Mouse (Mus musculus) limb, embryonic 15.5 days (tissue): ENCODE data around the gene Lor. TPM values are rescaled to one million over a fixed set of nuclear protein-coding genes. Genes with fewer than 3 reads are reported as not detected.
A peak's percentile ranks its signal among the peaks of the same experiment; 100 is the strongest.

Source experiments
- ATAC-seq: fragments of 200-750 bp; cut with Nextera tagmentation; 2 replicates; pipeline ENCODE4 v1.8.0; 2017; ENCODE audit warnings: low read depth, moderate TSS enrichment; ENCODE audit not compliant: insufficient number of reproducible peaks, low FRiP score, low TSS enrichment
- H3K27ac ChIP-seq: fragments of 300-500 bp; sonication (generic); 2 replicates; pipeline ENCODE4 v1.5.1; 2015; ENCODE audit warnings: moderate library complexity, mild to moderate bottlenecking, inconsistent platforms
- H3K27me3 ChIP-seq: fragments of 300-500 bp; sonication (generic); 2 replicates; pipeline ENCODE4 v1.6.1; 2015; ENCODE audit warnings: inconsistent platforms
- H3K36me3 ChIP-seq: fragments of 300-500 bp; sonication (generic); 2 replicates; pipeline ENCODE4 v1.6.1; 2015; ENCODE audit warnings: inconsistent platforms
- H3K4me1 ChIP-seq: fragments of 300-500 bp; sonication (generic); 2 replicates; pipeline ENCODE4 v1.6.1; 2015; ENCODE audit warnings: inconsistent platforms
- H3K4me2 ChIP-seq: fragments of 300-500 bp; sonication (generic); 2 replicates; pipeline ENCODE4 v1.6.1; 2015; ENCODE audit warnings: mild to moderate bottlenecking, inconsistent platforms
- H3K4me3 ChIP-seq: fragments of 300-500 bp; sonication (generic); 2 replicates; pipeline ENCODE4 v1.5.1; 2015; ENCODE audit warnings: mild to moderate bottlenecking, inconsistent platforms
- H3K9ac ChIP-seq: fragments of 300-500 bp; sonication (generic); 2 replicates; pipeline ENCODE4 v1.6.1; 2015; ENCODE audit warnings: inconsistent platforms
- H3K9me3 ChIP-seq: fragments of 300-500 bp; sonication (generic); 2 replicates; pipeline ENCODE4 v1.6.1; 2016; ENCODE audit warnings: inconsistent platforms
- WGBS: fragments of 180-500 bp; shearing (Covaris S2); methylation state at CpG from one replicate; pipeline ENCODE4 v1.1.7; 2015; 5-methylcytosine and 5-hydroxymethylcytosine counted together
- polyA plus RNA-seq: library from polyadenylated mRNA; unstranded; fragments of >200 nt; fragmentation: Nextera tagmentation; extraction: Ambion mirVana; gene quantifications from 2 replicates; pipeline ENCODE4 v1.2.1, GENCODE M21; 2015

Lor gene
- 295 and 337 TPM in 2 replicates for polyA plus RNA-seq

- Histone ChIP-seq H3K27ac (peak within 1 kb of the TSS; percentile 88; the same call in 1 of the 2 replicates), H3K4me1 (peaks cover 7% of the 10 kb centered on the region; the same call in 1 of the 2 replicates), H3K9ac (peak within 1 kb of the TSS; percentile 55; the same call in 1 of the 2 replicates), H3K9me3 (no peaks in the 10 kb centered on the region), H3K4me3 (peak within 1 kb of the TSS; percentile 76), H3K27me3 (peaks cover 12% of the 10 kb centered on the region), H3K4me2 (peak within 1 kb of the TSS; percentile 92), H3K36me3 (no peaks in the 10 kb centered on the region)
- ATAC-seq, result no peak
- WGBS, result 86% methylated on average over 2 of the region's 2 CpGs
Observed at GRCm38 (mm10) chr3:92083042-92083441, at the start of gene Lor. Gene Lor, minus strand, starts transcription at chr3:92083142.

- Histone ChIP-seq H3K27ac (no peak within 1 kb of the TSS), H3K4me3 (no peak within 1 kb of the TSS), H3K9ac (no peak within 1 kb of the TSS), H3K4me2 (no peak within 1 kb of the TSS), H3K27me3 (no peaks in the 10 kb centered on the region), H3K4me1 (no peaks in the 10 kb centered on the region), H3K9me3 (no peaks in the 10 kb centered on the region), H3K36me3 (no peaks in the 10 kb centered on the region)
- WGBS, result 44% methylated on average over 5 of the region's 5 CpGs
- no peak for ATAC-seq
Observed at GRCm38 (mm10) chr3:92123847-92124246, 40.9 kb upstream of the Lor start, which contains the start of gene Prr9. Gene Prr9, minus strand, starts transcription at chr3:92123947.

GRCm38 (mm10) chr3:92120902-92121301 is 38.0 kb upstream of the Lor start:
- no peaks in the 10 kb centered on the region for H3K4me1 ChIP-seq
- no peak for ATAC-seq
- no peak overlapping the region for H3K9ac ChIP-seq
- H3K27ac ChIP-seq, result no peak overlapping the region
- H3K27me3 ChIP-seq, result no peaks in the 10 kb centered on the region
- WGBS, result 78% methylated on average over 3 of the region's 3 CpGs
- no peaks in the 10 kb centered on the region for H3K36me3 ChIP-seq
- H3K9me3 ChIP-seq, result no peaks in the 10 kb centered on the region
- no peak overlapping the region for H3K4me3 ChIP-seq
- no peak overlapping the region for H3K4me2 ChIP-seq

GRCm38 (mm10) chr3:92117930-92118329 is 35.0 kb upstream of the Lor start:
- no peaks in the 10 kb centered on the region for H3K4me1 ChIP-seq
- WGBS, result 32% methylated on average over 3 of the region's 3 CpGs
- H3K4me2 ChIP-seq, result no peak overlapping the region
- H3K9me3 ChIP-seq, result no peaks in the 10 kb centered on the region
- no peak overlapping the region for H3K27ac ChIP-seq
- H3K4me3 ChIP-seq, result no peak overlapping the region
- H3K27me3 ChIP-seq, result no peaks in the 10 kb centered on the region
- H3K9ac ChIP-seq, result no peak overlapping the region
- no peaks in the 10 kb centered on the region for H3K36me3 ChIP-seq
- no peak for ATAC-seq

- no peaks in the 10 kb centered on the region for H3K9me3 ChIP-seq
Observed at GRCm38 (mm10) chr3:92111526-92111925, 28.6 kb upstream of the Lor start.

GRCm38 (mm10) chr3:92110790-92111189 is 27.8 kb upstream of the Lor start:
- H3K4me3 ChIP-seq, result no peak overlapping the region
- H3K9me3 ChIP-seq, result no peaks in the 10 kb centered on the region
- no peak overlapping the region for H3K4me2 ChIP-seq
- ATAC-seq, result no peak
- no peak overlapping the region for H3K27ac ChIP-seq
- no peaks in the 10 kb centered on the region for H3K27me3 ChIP-seq
- H3K9ac ChIP-seq, result no peak overlapping the region
- H3K36me3 ChIP-seq, result no peaks in the 10 kb centered on the region
- no peaks in the 10 kb centered on the region for H3K4me1 ChIP-seq

More at GRCm38 (mm10) chr3:92111526-92111925, 28.6 kb upstream of the Lor start:
- Histone ChIP-seq H3K4me1 (no peaks in the 10 kb centered on the region), H3K27ac (no peak overlapping the region), H3K4me3 (no peak overlapping the region), H3K27me3 (no peaks in the 10 kb centered on the region), H3K9ac (no peak overlapping the region), H3K4me2 (no peak overlapping the region), H3K36me3 (no peaks in the 10 kb centered on the region)
- ATAC-seq, result no peak

- no peak overlapping the region for H3K27ac ChIP-seq
- H3K36me3 ChIP-seq, result no peaks in the 10 kb centered on the region
- no peaks in the 10 kb centered on the region for H3K9me3 ChIP-seq
- no peak overlapping the region for H3K4me2 ChIP-seq
- no peak overlapping the region for H3K4me3 ChIP-seq
- H3K27me3 ChIP-seq, result no peaks in the 10 kb centered on the region
- no peaks in the 10 kb centered on the region for H3K4me1 ChIP-seq
- H3K9ac ChIP-seq, result no peak overlapping the region
- no peak for ATAC-seq
- WGBS, result 13% methylated on average over 6 of the region's 6 CpGs
Observed at GRCm38 (mm10) chr3:92106582-92106981, 23.6 kb upstream of the Lor start.

- Histone ChIP-seq H3K4me1 (peaks cover 7% of the 10 kb centered on the region; the same call in 1 of the 2 replicates), H3K4me2 (peak overlapping the region; percentile 92), H3K4me3 (peak overlapping the region; percentile 76), H3K9me3 (no peaks in the 10 kb centered on the region), H3K27ac (peak overlapping the region; percentile 88), H3K36me3 (no peaks in the 10 kb centered on the region), H3K27me3 (peaks cover 12% of the 10 kb centered on the region), H3K9ac (peak overlapping the region; percentile 55)
- WGBS, result under 1% methylated on average over 61 of the region's 76 CpGs
- peak; percentile 78 for ATAC-seq
Observed at GRCm38 (mm10) chr3:92081285-92081931, 1.5 kb downstream of the Lor start.

- Histone ChIP-seq H3K27ac (peak overlapping the region; percentile 88), H3K36me3 (no peaks in the 10 kb centered on the region), H3K4me1 (peaks cover 7% of the 10 kb centered on the region; the same call in 1 of the 2 replicates), H3K27me3 (peaks cover 12% of the 10 kb centered on the region), H3K9me3 (no peaks in the 10 kb centered on the region), H3K4me3 (peak overlapping the region; percentile 76), H3K9ac (peak overlapping the region; percentile 55), H3K4me2 (peak overlapping the region; percentile 92)
- peak; percentile 75 for ATAC-seq
- under 1% methylated on average over 58 of the region's 82 CpGs for WGBS
Observed at GRCm38 (mm10) chr3:92080462-92081284, 2.3 kb downstream of the Lor start.

GRCm38 (mm10) chr3:92050382-92051054 is 32.4 kb downstream of the Lor start:
- Histone ChIP-seq H3K4me1 (no peaks in the 10 kb centered on the region), H3K9me3 (no peaks in the 10 kb centered on the region), H3K27ac (no peak overlapping the region), H3K27me3 (no peaks in the 10 kb centered on the region), H3K9ac (no peak overlapping the region), H3K36me3 (no peaks in the 10 kb centered on the region), H3K4me3 (no peak overlapping the region), H3K4me2 (no peak overlapping the region)
- WGBS, result 53% methylated on average over 6 of the region's 6 CpGs
- no peak for ATAC-seq

- Histone ChIP-seq H3K9me3 (no peaks in the 10 kb centered on the region), H3K9ac (no peak overlapping the region), H3K4me2 (no peak overlapping the region), H3K36me3 (no peaks in the 10 kb centered on the region), H3K4me3 (no peak overlapping the region), H3K27me3 (no peaks in the 10 kb centered on the region), H3K27ac (peak overlapping the region; percentile 71; the same call in 1 of the 2 replicates), H3K4me1 (no peaks in the 10 kb centered on the region)
- no peak for ATAC-seq
- WGBS, result 40% methylated on average over 1 of the region's 1 CpGs
Observed at GRCm38 (mm10) chr3:92033892-92034291, 49.0 kb downstream of the Lor start.
